Mouse (Mus musculus) forelimb bud, embryonic 11.5 days (tissue): ENCODE data around the gene Eml6.
"Not testable (repeated sequence)": the region's sequence is repeated elsewhere in the genome, so short reads cannot be mapped to it uniquely, and the experiment has no call there.

Experiments
- DNase-seq: peaks from one replicate; pipeline ENCODE4 v3.0.0-alpha.2; 2012; ENCODE audit warnings: low read depth, low spot score

The Eml6 gene

DNA sequence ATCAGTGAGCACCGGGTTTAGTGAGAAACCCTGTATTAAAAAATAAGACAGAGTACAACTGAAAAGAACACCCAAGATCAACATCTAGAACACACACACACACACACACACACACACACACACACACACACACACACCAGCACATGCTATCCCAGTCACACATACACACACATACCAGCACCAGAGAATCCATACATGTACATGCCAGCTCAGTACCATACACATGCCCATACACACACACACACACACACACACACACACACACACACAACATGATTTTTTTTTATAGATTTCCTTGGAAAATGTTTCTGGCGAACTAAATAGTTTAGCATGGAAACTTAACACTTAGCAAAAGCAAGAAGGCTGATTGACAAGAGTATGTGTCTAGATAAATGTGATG lies 164.8 kb downstream of the Eml6 start:
- no peak for DNase-seq

DNA sequence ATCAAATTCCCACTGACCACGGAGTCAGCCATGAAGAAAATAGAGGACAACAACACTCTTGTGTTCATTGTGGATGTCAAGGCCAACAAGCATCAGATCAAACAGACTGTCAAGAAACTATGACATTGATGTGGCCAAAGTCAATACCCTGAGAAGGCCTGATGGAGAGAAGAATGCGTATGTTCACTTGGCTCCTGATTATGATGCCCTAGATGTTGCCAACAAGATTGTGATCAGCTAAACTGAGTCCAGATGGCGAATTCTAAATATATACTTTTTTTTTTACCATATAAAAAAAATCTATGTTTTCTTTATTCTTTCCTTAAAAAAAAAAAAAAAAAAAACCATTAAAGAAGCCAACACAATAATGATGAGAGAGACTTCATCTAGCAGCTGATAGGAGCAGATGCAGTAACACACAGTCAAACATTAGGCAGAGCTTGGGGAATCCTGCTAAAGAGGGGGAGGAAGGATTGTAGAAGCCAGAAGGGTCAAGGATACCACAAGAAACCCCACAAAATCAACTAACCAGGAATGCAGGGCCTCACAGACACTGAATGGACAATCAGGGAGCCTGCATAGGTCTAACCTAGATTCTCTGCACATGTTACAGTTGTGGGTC lies 185.1 kb downstream of the Eml6 start:
- DNase-seq: no peak

DNA sequence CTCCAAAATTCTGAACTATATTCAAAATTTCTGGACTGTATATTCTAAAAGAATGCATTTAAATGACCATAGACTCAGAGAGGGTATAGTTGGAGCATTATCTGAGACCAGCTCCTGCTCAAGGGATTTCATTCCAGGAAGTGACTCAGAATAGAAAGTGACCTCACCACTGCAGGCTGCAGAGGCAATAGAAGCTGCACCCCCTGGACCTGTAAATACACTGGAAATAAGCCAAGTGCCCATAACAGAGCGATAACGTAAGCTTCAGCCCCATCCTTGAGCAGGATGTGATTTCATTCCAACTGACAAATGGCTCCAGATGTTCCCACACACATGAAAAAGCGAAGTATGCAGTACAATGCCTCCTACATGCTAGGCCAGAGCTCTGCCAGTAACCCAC lies 186.1 kb downstream of the Eml6 start:
- DNase-seq: no peak

DNA sequence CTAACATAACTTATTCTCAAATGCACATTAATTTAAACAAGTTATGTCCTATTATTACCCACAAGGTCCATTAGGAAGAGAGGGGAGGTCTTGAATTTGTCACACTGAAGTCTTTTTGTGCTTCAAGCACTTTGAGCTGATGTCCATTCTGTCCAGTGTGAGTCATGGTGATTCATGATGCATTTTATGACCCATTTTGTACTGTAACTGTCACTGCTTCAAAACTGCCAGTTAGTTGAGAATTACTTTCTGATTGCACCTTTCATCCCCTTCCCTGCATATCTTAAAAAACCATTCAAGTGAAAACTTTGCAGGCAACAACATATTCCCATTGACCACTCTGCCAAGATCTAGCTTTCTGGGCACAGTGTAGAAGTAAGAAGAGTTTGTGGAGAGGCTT lies 188.8 kb downstream of the Eml6 start:
- no peak for DNase-seq

GRCm38 (mm10) chr11:29827729-29828128 lies 198.1 kb downstream of the Eml6 start:
- no peak for DNase-seq

GRCm38 (mm10) chr11:29826001-29826400 lies 199.8 kb downstream of the Eml6 start:
- DNase-seq: no peak

- not testable (repeated sequence) for DNase-seq
Measured at GRCm38 (mm10) chr11:29825271-29825718, 200.5 kb downstream of the Eml6 start, which contains the start of gene 4931440F15Rik. Gene 4931440F15Rik (minus strand): TSS chr11:29825668.

GRCm38 (mm10) chr11:29824474-29825270 lies 201.2 kb downstream of the Eml6 start:
- not testable (repeated sequence) for DNase-seq

DNA sequence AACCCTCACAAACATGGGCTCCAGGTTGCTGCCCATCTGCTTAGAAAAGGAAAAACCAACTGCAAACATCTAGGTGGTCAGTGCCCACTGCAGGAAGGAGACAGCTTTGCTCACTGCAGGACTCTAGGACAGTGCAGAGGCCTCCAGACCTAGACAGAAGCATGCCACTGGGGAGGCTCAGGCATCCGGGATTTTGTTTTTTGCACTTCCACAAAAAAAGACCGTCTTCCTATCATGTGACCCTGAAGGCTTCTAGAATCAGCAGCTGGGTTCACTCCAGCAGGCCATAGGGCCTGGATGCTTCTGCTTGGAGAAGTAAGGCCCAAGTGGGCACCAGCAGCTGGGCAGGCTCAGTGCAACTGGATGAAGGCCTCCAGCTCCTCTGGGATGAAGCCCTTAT lies 202.7 kb downstream of the Eml6 start:
- no peak for DNase-seq

DNA sequence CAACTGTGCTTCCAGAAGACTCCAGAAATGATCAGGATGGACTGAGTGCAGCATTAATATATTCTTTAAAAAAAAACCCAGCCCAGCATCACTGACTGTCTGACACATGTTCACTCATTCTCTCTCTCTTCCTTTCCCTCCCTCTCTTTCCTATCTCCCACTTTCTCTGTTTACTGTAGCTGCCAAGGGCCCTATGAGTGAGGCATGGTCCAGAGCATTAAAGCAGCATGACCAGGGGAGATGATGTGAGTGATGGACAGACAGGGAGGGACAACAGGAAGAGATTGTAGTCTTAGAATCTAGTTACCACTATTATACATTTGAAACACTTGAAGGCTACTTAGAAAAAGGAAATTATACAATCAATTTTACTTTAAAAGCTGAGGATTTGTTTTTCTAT lies 210.2 kb downstream of the Eml6 start:
- DNase-seq: no peak

DNA sequence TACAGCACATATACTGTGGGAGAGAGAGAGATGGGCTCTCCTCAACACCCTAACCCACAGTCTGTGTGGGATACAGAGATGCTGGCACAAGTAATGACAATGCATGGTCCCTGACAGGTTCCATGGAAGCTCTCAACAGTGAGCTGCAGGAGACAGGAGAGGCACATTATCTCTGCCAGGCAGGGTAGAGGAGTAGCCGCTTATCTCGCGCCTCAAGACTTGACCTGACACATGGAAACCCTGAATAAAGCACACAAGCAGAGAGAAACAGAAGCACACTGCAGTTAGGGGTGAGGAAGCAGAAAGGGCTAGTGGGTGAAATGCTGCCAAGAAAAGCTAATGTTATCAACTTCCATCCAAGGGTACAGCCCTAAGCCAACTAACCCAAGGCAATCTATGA lies 210.6 kb downstream of the Eml6 start:
- DNase-seq: no peak

DNA sequence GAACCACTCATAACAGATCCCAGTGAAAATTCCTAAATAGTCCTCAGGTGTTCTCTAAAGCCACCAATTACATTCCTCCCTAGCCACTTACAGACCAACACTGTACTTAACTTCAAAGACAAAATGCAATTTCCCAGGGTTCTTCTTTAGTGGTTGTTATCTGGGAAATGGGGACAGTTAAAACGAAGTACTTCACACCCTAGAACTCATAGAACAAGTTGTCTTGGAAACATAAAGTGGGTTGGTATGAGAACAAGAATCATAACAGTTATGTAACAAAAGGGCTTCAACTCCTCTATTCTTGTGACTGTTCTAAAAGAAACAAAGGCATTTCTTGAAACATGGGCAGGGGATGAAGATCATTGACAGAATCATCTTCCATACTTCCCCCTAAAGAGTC lies 212.6 kb downstream of the Eml6 start:
- DNase-seq: no peak

- DNase-seq: no peak
Measured at GRCm38 (mm10) chr11:29812475-29812874, 213.4 kb downstream of the Eml6 start.

GRCm38 (mm10) chr11:29810324-29810723 lies 215.5 kb downstream of the Eml6 start:
- DNase-seq: no peak

GRCm38 (mm10) chr11:29808981-29809589 lies 216.7 kb downstream of the Eml6 start:
- DNase-seq: no peak

- no peak for DNase-seq
Measured at GRCm38 (mm10) chr11:29808173-29808980, 217.5 kb downstream of the Eml6 start.

DNA sequence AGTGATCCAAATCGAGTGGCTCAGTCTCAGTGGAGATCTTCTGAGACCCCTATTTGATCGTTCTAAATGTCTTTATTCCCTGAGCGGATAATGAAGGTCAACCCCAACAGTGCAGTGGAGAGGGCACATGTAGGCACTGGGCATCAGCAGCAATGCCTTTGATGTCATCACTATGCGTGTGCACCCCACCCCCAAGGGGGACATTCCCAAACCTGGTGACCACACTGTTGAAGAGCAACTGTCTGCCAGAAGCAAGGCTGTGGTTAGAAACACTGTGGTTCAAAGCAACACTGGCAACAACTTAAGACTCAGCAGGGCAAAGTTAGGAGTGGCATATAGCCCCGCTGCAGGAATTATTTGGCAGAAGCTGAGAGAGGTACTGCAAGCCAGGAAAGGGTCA lies 218.5 kb downstream of the Eml6 start:
- no peak for DNase-seq

DNA sequence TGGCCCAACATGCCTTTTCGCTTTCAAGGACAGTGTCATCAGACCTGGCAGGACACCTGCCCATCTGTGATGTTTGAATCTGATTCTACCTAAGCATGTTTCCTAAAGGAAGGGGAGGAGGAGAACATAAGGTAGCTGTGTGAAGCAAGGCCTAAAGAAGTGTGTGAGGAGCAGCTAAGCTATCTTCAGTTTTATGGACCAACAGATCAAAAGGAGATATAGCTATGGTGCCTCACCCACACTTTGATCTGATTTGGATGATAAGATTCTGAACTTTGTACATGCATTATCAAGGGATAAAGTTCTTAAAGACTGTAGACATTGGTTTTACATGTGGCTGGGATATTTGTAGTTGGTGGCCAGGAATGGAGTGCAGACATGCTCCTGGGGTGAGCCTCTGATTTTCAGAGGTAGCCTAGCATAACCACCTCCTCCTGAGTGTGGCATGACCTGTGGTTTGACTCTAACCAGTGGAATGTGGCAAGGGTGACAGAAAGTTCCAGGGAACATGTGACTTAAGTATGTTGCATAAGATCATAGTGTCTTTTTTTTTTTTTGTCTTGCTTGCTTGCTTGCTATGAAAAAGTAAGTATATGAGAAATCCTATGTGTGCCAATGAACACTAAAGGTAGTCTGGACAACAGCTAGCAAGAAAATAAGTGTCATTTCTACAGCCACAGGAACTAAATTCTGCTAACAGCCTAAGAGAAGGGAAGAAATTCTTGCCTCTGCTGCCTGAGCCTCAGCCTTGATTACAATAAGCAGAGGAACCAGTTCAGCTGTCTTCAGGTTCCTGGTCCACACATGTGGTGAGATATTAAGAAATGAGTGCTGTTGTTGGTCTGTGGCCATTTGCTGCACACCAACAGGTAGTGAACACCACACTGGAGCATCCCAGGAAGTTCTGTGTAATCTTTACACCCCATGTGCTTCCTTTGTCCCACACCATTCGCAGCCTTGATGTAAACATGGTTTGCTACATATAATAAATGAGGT lies 224.1 kb downstream of the Eml6 start:
- DNase-seq: no peak

GRCm38 (mm10) chr11:29799839-29800238 lies 226.0 kb downstream of the Eml6 start:
- no peak for DNase-seq

DNA sequence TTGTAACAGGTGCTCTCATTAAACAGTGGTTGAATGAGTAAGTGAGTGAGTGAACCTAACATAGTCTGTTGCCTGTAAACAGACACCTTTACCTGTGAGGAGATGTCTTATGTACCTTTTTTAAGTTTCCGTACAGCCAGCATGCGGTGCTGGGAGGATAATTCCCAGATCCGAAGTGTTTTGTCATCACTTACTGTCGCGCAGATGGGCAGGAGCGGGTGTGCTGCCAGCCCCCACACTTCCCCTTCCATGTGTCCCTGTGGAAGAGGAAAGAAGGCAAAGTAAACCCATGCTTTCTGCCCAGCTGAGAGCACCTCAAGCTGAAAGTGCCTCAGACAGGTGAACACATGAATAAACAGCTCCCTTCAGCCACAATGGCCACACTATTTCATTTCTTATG lies 230.7 kb downstream of the Eml6 start:
- DNase-seq: no peak

- DNase-seq: no peak
Measured at GRCm38 (mm10) chr11:29794475-29794874, 231.4 kb downstream of the Eml6 start.
